Mouse (Mus musculus): ENCODE measurements around the gene Ran.
"Not testable (repeated sequence)": the region's sequence is repeated elsewhere in the genome, so short reads cannot be mapped to it uniquely, and the experiment has no call there.

Ran gene

DNA sequence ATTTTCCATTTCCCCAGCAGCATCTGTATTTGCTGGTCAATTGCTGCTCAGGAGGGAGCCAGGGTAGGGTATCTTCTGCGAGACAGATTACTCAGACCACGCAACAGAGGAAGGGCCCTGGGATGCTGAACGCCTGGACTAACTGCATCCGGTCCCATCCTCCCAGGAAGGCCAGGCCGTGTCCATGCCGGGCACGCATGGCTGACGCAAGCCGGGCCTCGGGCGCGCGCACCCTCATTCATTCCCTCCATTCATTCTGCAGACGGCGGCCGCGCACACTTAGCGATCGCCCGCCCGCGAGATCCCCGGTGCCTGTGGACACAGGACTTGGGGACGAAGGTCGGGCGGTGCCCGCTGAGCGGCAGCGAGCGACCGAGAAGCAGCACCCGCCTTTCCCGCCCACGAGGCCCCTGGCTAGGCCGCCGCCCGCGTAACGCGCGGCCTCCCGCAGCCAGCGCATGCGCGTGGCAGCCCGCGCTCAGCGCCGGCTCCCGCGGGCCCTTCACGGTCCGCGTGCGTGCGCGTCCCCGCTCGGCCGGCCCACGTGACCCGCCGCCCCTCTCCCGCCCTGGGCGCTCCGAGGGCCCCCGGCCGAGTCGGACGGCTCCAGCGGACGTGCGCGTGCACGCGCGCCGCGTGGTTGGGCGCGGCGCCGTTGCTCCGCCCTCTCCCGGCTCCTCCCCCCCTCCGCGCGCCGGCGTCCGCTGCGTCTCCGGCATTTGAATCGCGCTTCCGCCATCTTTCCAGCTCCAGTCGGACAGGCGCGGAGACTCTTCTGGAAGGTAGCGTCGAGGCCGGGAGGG, at the start of gene Ran:
Gene Ran (plus strand): TSS at position 573 of the 803 bp plus-strand sequence.
- DNase-seq, result peak; percentile 93

GRCm38 (mm10) chr5:128970878-128971277, 49.0 kb upstream of the Ran start:
- no peak for DNase-seq

GRCm38 (mm10) chr5:128971298-128971697, 48.6 kb upstream of the Ran start:
- peak; percentile 73 for DNase-seq

- peak; percentile 68 for DNase-seq
These were observed 43.6 kb upstream of the Ran start for GRCm38 (mm10) chr5:128976266-128976665.

DNA sequence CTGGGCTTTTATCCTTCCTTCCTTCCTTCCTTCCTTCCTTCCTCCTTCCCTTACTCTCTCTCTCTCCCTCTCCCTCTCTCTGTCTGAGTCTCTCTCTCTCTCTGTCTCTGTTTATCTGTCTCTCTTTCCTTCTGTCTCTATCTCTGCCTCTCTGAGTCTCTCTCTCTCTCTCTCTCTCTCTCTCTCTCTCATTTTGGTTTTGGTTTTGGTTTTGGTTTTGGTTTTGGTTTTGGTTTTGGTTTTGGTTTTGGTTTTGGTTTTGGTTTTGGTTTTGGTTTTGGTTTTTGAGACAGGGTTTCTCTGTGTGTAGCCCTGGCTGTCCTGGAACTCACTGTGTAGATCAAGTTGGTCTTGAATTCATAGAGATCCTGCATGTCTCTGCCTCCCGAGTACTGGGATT, 42.4 kb upstream of the Ran start:
- DNase-seq, result not testable (repeated sequence)

- no peak for DNase-seq
These were observed 40.9 kb upstream of the Ran start for GRCm38 (mm10) chr5:128978957-128979356.

GRCm38 (mm10) chr5:128980857-128981256, 39.0 kb upstream of the Ran start:
- DNase-seq, result no peak

DNA sequence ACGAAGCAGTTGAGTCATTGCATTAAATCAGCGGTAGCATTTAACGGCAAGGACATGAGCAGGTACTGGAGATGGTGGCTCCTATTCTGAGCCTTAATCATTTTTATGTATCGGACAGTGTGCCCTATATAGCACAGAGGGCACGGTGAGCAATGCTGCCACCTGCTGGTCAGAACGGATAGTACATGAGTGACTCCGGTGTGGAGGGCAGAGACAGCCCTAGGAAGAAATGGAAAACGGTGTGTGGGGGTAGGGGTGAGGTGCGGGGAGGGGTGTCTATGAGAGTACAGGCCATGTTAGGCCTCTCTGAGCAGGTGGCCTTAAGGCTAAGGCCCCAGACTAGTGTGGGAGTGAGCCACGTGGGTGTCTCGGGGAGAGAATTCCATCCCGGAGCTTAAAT, 38.3 kb upstream of the Ran start:
- peak; percentile 71 for DNase-seq

DNA sequence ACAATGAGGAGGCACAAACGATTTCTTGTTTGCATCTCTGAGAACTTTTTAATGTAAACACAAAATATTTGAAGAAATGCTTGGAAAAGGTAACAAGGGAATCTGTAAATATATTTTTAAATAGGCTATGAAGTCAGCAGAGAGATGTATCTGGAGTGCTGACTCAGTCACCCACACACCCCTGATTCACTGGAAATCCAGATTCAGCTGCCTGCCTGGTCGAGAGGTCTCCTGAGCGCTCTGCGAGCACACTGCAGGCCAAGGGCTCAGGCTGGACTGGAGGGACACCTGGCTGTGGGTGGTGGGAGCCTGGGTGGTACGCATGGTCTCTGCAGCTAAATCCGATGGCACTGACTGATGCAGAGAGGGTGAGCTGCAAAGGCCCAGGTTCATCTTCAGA, 35.3 kb upstream of the Ran start:
- no peak for DNase-seq

DNA sequence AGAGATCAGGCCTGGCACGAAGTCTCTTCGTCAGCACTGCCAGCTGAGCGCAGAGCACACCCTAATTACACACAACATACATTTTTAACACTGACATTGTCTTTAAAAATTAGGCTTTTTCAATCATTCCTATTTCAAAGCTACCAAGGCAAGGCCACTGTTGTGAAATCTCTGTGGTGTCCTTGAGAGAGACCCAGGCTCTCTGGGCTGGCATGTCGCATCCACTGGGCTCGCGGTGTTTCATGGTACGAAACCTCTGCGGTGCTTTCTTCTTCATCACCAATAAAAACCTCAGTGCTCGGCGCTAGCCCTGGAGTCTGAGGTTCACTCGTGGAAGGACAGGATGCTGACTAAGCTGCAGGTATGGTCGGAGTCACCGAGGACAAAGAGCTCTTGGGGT, 33.9 kb upstream of the Ran start:
- DNase-seq, result no peak

DNA sequence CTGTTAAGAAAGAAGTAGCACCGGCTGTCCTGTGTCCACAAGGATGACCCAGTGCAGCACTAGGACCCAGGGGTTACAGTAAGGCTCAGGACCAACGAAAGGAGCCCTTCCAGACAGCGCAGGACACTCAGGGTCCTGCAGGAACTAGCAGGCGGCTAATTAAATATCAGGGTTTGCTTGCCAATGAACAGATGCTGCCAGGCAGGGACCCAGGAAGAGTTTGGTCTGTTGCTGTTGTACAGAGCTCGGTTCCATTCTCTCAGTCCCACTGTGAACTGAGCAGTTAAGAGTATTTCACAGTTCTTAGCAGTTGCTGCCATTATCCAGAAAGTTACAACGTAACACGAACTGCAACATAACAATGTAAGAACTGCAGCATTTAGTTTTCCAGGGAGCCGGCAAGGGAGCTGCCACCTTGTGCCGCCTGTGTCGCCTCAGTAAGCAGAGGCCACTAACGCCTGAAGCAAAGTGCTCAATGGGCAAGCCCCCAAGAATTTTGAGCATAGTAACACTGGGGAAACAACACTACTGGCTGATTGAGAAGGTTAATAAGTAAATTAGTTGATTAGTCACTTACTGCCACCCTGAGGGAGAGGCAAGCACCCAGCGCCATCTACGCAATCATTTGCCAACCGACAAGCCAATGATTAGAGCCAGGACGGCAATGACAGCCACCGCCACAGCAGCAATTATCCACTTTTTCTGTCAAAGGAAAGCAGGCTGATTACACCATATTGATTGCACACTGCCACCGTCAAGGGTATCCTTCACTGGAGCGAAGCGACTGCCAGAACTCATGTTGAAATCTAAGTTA, 32.5 kb upstream of the Ran start:
- DNase-seq, result no peak

DNA sequence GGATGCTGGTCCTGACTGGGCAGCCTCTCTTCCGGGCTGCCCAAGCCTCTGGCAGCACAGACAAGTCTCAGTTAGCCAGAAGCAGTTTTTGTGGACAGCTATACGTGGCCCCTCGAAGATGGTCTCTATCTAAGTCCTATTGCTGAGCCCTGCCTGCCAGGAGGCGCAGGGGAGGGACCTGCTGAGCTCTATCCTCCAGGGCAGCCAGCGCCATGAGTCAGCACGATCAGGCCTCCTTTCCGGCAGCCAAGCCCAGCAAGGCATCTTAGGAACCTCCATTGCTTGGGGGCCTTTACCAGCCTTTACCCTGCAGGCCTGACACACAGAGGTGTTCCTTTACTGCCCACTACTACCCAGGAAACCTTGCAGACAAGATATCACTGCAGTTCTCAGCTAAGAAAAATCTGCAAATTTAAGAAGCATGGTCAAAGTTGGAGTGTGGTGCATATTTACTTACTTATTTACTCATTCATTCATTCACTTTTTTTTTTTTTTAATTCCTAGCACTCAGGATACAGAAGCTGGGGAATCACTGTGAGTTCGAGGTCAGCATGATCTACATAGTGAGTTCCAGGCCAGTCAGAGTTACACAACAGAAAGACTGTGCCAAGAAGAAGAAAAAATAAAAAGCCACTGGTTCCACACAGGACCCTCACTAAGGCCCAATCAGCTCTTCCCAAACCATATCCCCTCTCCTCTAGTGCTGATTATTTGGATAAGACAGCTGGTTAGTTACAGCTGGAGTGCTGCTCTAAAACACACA, 19.0 kb upstream of the Ran start:
- no peak for DNase-seq

DNA sequence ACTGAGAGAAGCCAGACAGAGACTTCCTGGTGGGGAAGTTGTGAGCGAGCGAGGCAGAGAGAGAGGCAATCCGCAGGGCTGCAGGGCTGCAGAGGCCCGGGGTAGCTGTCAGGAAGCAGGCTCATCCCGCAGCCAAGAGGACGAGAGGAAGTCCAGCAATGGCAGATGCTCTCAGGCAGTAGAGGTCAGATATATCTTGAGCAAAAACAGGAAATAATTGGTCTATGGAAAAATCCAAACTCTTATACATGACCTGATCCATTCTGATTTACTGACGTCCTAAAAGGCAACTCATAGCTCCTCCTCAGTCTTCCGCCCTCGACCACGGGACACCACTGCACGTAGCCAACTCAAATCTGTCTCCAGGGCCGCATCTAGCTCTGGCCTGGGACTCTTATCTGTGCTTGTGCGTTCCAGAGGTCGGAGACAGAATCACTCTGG, 17.3 kb upstream of the Ran start:
- peak; percentile 32 for DNase-seq

- DNase-seq, result peak; percentile 16
These were observed 14.5 kb upstream of the Ran start for GRCm38 (mm10) chr5:129005416-129005815.

DNA sequence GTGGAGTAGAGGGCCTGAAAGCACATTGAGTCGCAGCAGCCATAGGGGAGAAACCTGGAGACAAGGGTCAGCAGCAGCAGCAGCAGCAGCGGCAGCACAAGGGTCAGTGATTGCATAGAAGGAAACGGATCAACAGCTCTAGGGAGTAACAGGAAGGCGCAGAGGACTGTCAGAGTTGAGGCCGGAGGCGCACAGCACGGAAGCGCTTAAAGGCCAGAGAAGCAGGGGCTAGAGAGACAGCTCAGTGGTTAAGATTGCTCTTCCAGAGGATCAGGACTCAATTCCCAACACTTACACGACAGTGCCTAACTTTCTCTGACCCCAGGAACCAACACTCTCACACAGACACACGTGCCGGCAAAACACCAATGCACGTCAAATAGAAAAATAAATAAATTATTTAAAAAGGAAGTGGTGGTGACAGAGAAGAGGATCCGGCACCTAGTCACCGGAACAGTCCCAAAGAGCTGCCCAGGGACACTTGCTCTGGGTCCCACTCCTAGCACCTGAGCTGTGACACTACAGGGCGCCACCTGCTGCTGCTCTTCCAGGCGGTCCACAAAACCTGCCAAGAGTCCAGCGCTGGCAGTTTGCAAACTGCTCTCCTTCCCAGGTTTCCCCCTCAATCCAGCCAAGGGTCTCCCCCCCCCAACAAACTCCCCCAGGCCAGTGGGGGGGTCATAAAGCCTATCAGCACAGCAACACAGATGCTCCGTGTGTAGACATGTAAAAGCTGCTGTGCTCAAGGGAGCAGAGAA, 13.7 kb upstream of the Ran start:
- DNase-seq, result peak; percentile 18

DNA sequence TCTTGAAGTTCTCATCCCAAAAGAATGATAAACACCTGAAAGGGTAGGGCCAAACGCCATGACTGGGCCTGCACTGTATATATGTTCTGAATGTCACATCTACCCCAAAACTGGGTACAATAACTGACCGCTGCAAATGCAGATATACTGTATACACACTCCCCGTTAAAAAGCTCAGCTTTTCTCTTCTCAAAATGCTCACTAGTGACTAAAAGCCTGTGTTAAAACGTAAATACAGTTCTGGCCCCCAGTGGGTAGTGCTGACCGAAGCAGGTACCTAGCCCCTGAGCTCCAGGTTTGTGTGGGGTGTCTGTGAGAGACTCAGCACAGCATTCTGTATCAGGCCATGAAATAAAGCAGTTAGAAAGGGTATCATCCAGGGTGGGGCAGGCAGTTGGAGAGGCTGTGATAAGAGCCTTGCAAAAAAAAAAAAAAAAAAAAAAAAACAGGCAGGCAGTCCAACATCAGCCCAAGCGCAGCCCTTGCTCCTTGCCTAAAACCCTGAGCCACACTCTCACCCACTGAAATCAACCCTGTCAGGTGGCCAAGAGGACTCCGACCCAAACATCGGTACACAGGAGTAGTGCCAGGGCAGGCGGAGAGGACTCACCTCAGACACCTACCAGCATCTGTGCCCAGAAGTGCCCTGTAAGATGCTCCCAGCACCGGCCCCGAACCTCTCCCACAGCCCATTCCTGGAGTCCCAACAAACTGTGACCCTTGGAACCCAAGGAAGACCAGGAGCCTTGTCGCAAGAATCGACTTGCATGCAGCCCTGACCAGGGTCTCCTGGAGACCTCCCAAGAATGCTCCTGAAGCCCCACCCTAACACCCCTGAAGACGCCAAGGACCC, 12.5 kb upstream of the Ran start:
- DNase-seq, result no peak

- peak; percentile 17 for DNase-seq
These were observed 11.9 kb upstream of the Ran start for GRCm38 (mm10) chr5:129008008-129008407.

GRCm38 (mm10) chr5:129008412-129008826, 11.4 kb upstream of the Ran start, which contains the start of gene Stx2:
TSS of gene Stx2 (minus strand) at chr5:129008574.
- DNase-seq, result peak; percentile 94

DNA sequence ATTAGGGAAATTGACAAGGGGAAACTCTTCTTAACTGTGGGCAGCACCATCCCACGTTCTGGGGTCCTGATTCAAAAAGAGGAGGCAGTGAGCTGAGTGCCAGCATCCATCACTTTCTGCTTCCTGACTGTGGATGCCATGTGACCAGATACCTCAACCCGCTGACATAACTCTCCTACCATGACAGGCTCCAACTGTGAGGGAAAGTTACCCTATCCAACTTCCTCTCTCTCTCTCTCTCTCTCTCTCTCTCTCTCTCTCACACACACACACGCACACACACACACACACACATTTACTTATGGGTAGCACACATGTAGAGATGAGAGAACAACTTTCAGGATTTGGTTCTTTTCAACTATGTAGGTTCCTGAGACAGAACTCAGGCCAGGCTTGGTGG, 10.3 kb upstream of the Ran start:
- no peak for DNase-seq

- DNase-seq, result no peak
These were observed 8.9 kb upstream of the Ran start for GRCm38 (mm10) chr5:129010937-129011336.

GRCm38 (mm10) chr5:129015020-129015419, 4.8 kb upstream of the Ran start:
- DNase-seq, result no peak
